Mouse (Mus musculus) erythroblast, embryonic 14.5 days (primary cell): Measurements from ENCODE around the gene 1700030J22Rik. TPM values are rescaled to one million over a fixed set of nuclear protein-coding genes. Genes with fewer than 3 reads are reported as not detected.

Experiments used
- H3K27me3 ChIP-seq: 2 replicates; pipeline ENCODE4 v1.6.1; 2012; ENCODE audit warnings: inconsistent platforms; ENCODE audit not compliant: control insufficient read depth
- H3K36me3 ChIP-seq: 2 replicates; pipeline ENCODE4 v1.6.1; 2012; ENCODE audit warnings: mild to moderate bottlenecking, inconsistent platforms; ENCODE audit not compliant: control insufficient read depth
- H3K4me1 ChIP-seq: 2 replicates; pipeline ENCODE4 v1.6.1; 2012; ENCODE audit warnings: inconsistent platforms; ENCODE audit not compliant: control insufficient read depth
- H3K4me3 ChIP-seq: replicated peaks from 2 replicates; pipeline ENCODE3; 2012; ENCODE audit warnings: moderate library complexity, mild to moderate bottlenecking, inconsistent platforms
- H3K9me3 ChIP-seq: 2 replicates; pipeline ENCODE4 v1.6.1; 2012; ENCODE audit warnings: low read length, inconsistent platforms, mixed read lengths; ENCODE audit not compliant: control insufficient read depth
- GATA1 ChIP-seq: IDR thresholded peaks from 2 replicates; pipeline ENCODE4 v1.6.1; 2012; ENCODE audit warnings: low read length, inconsistent platforms, mixed read lengths
- TAL1 ChIP-seq: IDR thresholded peaks from 3 replicates; pipeline ENCODE4 v1.6.1; 2012; ENCODE audit warnings: low read length, inconsistent platforms, mixed read lengths
- polyA plus RNA-seq: library from polyadenylated mRNA; stranded (reverse); fragments of >175 nt; gene quantifications from 2 replicates; pipeline ENCODE4 v1.2.3, GENCODE M21; 2012

The 1700030J22Rik gene
- polyA plus RNA-seq, 1 experiment: 0.36 TPM

DNA sequence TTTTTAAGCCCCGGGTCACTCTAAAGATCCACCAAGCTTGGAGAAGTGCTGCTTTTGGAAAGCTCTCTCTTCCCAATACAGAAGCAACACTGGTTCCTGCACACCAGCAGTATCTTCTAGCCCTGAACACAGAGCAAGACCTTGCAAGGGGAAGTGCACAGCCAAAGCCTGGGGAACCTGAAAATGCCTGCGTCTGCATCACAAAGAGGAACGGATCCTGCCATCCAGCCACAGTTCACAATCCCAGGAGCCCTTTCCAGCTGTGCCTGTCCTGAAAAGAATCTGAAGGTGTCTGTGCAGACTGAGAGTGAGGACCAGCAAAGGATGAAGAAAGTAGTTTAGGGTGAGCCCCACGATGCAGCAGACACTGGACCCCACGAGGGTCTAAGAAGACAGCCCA lies 3.7 kb downstream of the 1700030J22Rik start:
- no peaks in the 10 kb centered on the region for H3K9me3 ChIP-seq
- H3K27me3 ChIP-seq: peaks cover 10% of the 10 kb centered on the region
- H3K4me3 ChIP-seq: no peak overlapping the region
- no peak for TF ChIP-seq TAL1
- no peak for TF ChIP-seq GATA1
- no peaks in the 10 kb centered on the region for H3K36me3 ChIP-seq
- H3K4me1 ChIP-seq: peaks cover 23% of the 10 kb centered on the region

- Histone ChIP-seq H3K4me1 (no peaks in the 10 kb centered on the region; the same call in 1 of the 2 replicates), H3K36me3 (no peaks in the 10 kb centered on the region), H3K4me3 (no peak overlapping the region), H3K9me3 (no peaks in the 10 kb centered on the region), H3K27me3 (peaks cover 4% of the 10 kb centered on the region; the same call in 1 of the 2 replicates)
- TF ChIP-seq TAL1: no peak
- TF ChIP-seq GATA1: no peak
Measured at GRCm38 (mm10) chr8:116969531-116969930, 9.2 kb downstream of the 1700030J22Rik start.

DNA sequence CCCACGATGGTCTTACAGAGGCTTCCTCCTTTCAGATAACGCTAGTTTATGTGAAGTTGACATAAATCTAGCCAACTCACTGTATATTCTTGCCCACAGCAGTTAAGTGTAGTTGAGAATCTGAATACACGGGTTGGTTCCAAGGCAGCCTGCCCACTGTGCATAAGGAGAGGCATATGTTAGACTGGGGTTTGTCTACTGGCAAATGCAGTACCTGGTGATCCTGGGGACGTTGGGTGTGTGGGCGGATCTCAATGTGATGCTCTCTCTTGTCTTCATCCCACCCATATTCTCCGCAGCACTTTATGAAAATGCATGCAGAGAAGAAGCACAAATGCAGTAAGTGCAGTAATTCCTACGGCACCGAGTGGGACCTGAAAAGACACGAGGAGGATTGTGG lies 24.3 kb downstream of the 1700030J22Rik start:
- no peaks in the 10 kb centered on the region for H3K9me3 ChIP-seq
- H3K36me3 ChIP-seq: peaks cover 55% of the 10 kb centered on the region
- peaks cover 2% of the 10 kb centered on the region for H3K4me1 ChIP-seq
- H3K27me3 ChIP-seq: no peaks in the 10 kb centered on the region
- TF ChIP-seq GATA1: no peak
- no peak for TF ChIP-seq TAL1
- no peak overlapping the region for H3K4me3 ChIP-seq

DNA sequence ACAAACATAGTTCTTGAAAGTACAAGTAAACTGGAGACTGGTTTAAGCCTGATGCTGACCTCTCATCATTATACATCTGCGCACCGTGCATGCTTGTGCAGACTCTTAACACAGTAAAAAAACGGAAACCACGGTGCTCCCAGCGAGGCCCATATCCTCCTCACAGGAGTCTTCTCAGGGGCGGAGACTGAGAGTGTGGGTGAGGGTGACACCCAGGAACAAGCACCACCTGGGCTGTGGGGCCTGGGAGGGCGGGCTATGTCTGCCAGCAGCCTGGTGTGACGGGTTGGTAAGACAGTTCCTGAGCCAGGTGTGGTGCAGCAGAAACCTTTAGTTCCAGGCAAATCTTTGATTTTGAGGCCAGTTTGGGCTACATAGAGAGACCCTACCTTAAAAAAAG lies 26.3 kb downstream of the 1700030J22Rik start:
- H3K9me3 ChIP-seq: no peaks in the 10 kb centered on the region
- no peaks in the 10 kb centered on the region for H3K27me3 ChIP-seq
- H3K4me3 ChIP-seq: no peak overlapping the region
- H3K4me1 ChIP-seq: peaks cover 9% of the 10 kb centered on the region
- H3K36me3 ChIP-seq: peaks cover 39% of the 10 kb centered on the region
- TF ChIP-seq TAL1: no peak
- TF ChIP-seq GATA1: no peak

GRCm38 (mm10) chr8:116951778-116952177 lies 27.0 kb downstream of the 1700030J22Rik start:
- Histone ChIP-seq H3K4me3 (no peak overlapping the region), H3K4me1 (peaks cover 13% of the 10 kb centered on the region), H3K9me3 (no peaks in the 10 kb centered on the region), H3K36me3 (peaks cover 33% of the 10 kb centered on the region), H3K27me3 (no peaks in the 10 kb centered on the region)
- no peak for TF ChIP-seq GATA1
- TF ChIP-seq TAL1: no peak

- H3K36me3 ChIP-seq: peaks cover 28% of the 10 kb centered on the region
- TF ChIP-seq TAL1: no peak
Measured at GRCm38 (mm10) chr8:116951369-116951768, 27.4 kb downstream of the 1700030J22Rik start.

GRCm38 (mm10) chr8:116947589-116947988 lies 31.2 kb downstream of the 1700030J22Rik start:
- no peak for TF ChIP-seq TAL1
- no peak for TF ChIP-seq GATA1
- H3K4me3 ChIP-seq: no peak overlapping the region
- H3K27me3 ChIP-seq: no peaks in the 10 kb centered on the region
- no peaks in the 10 kb centered on the region; the same call in 1 of the 2 replicates for H3K36me3 ChIP-seq
- peaks cover 52% of the 10 kb centered on the region for H3K4me1 ChIP-seq
- no peaks in the 10 kb centered on the region for H3K9me3 ChIP-seq

More at GRCm38 (mm10) chr8:116951369-116951768, 27.4 kb downstream of the 1700030J22Rik start:
- Histone ChIP-seq H3K9me3 (no peaks in the 10 kb centered on the region), H3K27me3 (no peaks in the 10 kb centered on the region), H3K4me3 (no peak overlapping the region), H3K4me1 (peaks cover 17% of the 10 kb centered on the region)

DNA sequence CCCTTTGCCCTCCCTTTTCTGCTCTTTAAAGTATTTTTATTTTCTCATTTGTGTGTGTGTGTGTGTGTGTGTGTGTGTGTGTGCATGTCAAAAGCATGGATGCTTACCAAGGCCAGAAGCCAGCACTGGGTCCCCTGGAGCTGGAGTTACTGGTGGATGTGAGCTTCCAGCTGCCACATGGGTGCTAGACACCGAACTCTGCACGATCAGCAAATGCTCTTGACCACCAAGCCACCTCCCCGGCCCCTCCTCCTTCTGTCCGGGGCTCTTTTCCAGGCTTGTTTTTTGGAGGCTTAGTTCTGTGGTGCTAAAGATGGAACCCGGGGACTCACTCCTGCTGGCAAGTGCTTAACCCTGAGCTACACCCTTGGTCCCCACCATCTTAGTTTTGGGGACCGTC lies 31.9 kb downstream of the 1700030J22Rik start:
- TF ChIP-seq TAL1: no peak
- no peak for TF ChIP-seq GATA1
- H3K4me1 ChIP-seq: peaks cover 58% of the 10 kb centered on the region
- peak overlapping the region; percentile 51 for H3K4me3 ChIP-seq
- no peaks in the 10 kb centered on the region for H3K9me3 ChIP-seq
- H3K36me3 ChIP-seq: peaks cover under 1% of the 10 kb centered on the region
- no peaks in the 10 kb centered on the region for H3K27me3 ChIP-seq

GRCm38 (mm10) chr8:116946268-116946838 lies 32.4 kb downstream of the 1700030J22Rik start:
- TF ChIP-seq TAL1 (no peak), GATA1 (no peak)
- Histone ChIP-seq H3K9me3 (no peaks in the 10 kb centered on the region), H3K36me3 (peaks cover 6% of the 10 kb centered on the region), H3K4me1 (peaks cover 56% of the 10 kb centered on the region), H3K27me3 (no peaks in the 10 kb centered on the region), H3K4me3 (peak overlapping the region; percentile 51)
